Mouse (Mus musculus) myocyte (in vitro differentiated cells): ENCODE data around the gene Gabbr1. TPM values are rescaled to one million over a fixed set of nuclear protein-coding genes. Genes with fewer than 3 reads are reported as not detected.

ENCODE experiments used
- H3K27me3 ChIP-seq: one replicate; pipeline ENCODE4 v1.6.1; 2011; ENCODE audit not compliant: control insufficient read depth, insufficient read depth, insufficient read length
- H3K36me3 ChIP-seq: one replicate; pipeline ENCODE4 v1.6.1; 2011; ENCODE audit not compliant: control insufficient read depth, insufficient read depth
- H3K4me2 ChIP-seq: one replicate; pipeline ENCODE4 v1.6.1; 2011; ENCODE audit warnings: low read depth, control low read depth
- H3K4me3 ChIP-seq: one replicate; pipeline ENCODE4 v1.5.1; 2011; ENCODE audit warnings: mild to moderate bottlenecking, control low read depth, moderate library complexity
- H3K79me2 ChIP-seq: one replicate; pipeline ENCODE4 v1.6.1; 2011; ENCODE audit not compliant: control insufficient read depth, insufficient read depth
- H3ac ChIP-seq: one replicate; pipeline ENCODE4 v1.6.1; 2011; ENCODE audit not compliant: control insufficient read depth, insufficient read length
- CEBPB ChIP-seq: IDR thresholded peaks from 2 replicates; pipeline ENCODE4 v1.6.1; 2011; ENCODE audit warnings: mild to moderate bottlenecking, moderate library complexity; ENCODE audit not compliant: poor library complexity, insufficient read depth, severe bottlenecking
- E2F4 ChIP-seq: IDR thresholded peaks from one replicate; pipeline ENCODE4 v1.6.1; 2011; ENCODE audit warnings: mild to moderate bottlenecking, control low read depth, moderate library complexity; ENCODE audit not compliant: insufficient read depth
- MAX ChIP-seq: IDR thresholded peaks from one replicate; pipeline ENCODE4 v1.6.1; 2011; ENCODE audit warnings: low read depth, mild to moderate bottlenecking, control low read depth
- MYOD1 ChIP-seq, 3 experiments: IDR thresholded peaks; one replicate each; pipeline ENCODE4 v1.6.1; 2011; ENCODE audit warnings: control low read depth in 2 of 3, low read depth in 2 of 3, mild to moderate bottlenecking in 2 of 3, moderate library complexity in 1 of 3; ENCODE audit not compliant: insufficient read length in 2 of 3, control insufficient read depth in 1 of 3
- MYOG ChIP-seq, 3 experiments: IDR thresholded peaks; one replicate each; pipeline ENCODE4 v1.6.1; 2011; ENCODE audit warnings: control low read depth in 2 of 3, low read depth in 2 of 3, mild to moderate bottlenecking in 2 of 3; ENCODE audit not compliant: insufficient read length in 2 of 3, control insufficient read depth in 1 of 3, insufficient read depth in 1 of 3
- POLR2A ChIP-seq: IDR thresholded peaks from one replicate; pipeline ENCODE4 v1.6.1; 2011; ENCODE audit warnings: low read depth, mild to moderate bottlenecking, control low read depth, moderate library complexity; ENCODE audit not compliant: insufficient read length
- POLR2AphosphoS2 ChIP-seq: IDR thresholded peaks from one replicate; pipeline ENCODE4 v1.6.1; 2011; ENCODE audit warnings: low read depth, control low read depth; ENCODE audit not compliant: insufficient read length
- REST ChIP-seq: IDR thresholded peaks from one replicate; pipeline ENCODE4 v1.6.1; 2011; ENCODE audit warnings: mild to moderate bottlenecking, control low read depth, moderate library complexity; ENCODE audit not compliant: insufficient read depth, insufficient read length
- SRF ChIP-seq: IDR thresholded peaks from one replicate; pipeline ENCODE4 v1.6.1; 2011; ENCODE audit warnings: low read depth; ENCODE audit not compliant: control insufficient read depth, insufficient read length
- TCF12 ChIP-seq: IDR thresholded peaks from one replicate; pipeline ENCODE4 v1.6.1; 2011; ENCODE audit warnings: mild to moderate bottlenecking, control low read depth; ENCODE audit not compliant: poor library complexity, insufficient read depth, severe bottlenecking
- TCF3 ChIP-seq: IDR thresholded peaks from one replicate; pipeline ENCODE4 v1.6.1; 2011; ENCODE audit warnings: low read depth, control low read depth; ENCODE audit not compliant: insufficient read length
- USF1 ChIP-seq: IDR thresholded peaks from one replicate; pipeline ENCODE4 v1.6.1; 2011; ENCODE audit warnings: low read depth, mild to moderate bottlenecking, control low read depth, moderate library complexity
- polyA plus RNA-seq: library from polyadenylated mRNA; unstranded; fragments of >200 nt; fragmentation: generic; extraction: Trizol; gene quantifications from one replicate; pipeline ENCODE4 v1.2.1, GENCODE M21; 2012; ENCODE audit warnings: missing spikeins

Gabbr1 gene
- polyA plus RNA-seq, 1 experiment = 15.9 TPM

DNA sequence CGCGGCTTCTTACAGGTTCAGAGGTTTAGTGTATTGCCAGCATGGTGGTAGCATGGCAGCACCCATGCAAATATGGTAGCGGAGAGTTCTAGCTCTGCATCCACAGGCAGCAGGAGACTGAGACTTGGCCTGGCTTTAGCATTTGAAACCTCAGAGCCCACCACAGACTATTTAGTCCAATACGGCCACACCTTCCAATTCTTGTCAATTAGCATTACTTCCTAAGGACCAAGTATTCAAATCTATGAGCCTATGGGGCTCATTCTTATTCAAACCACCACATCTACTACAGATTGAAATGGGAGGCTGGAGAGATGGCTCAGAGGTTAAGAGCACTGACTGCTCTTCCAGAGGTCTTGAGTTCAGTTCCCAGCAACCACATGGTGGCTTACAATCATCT is 18.3 kb upstream of the Gabbr1 start:
- H3K79me2 ChIP-seq = no peaks in the 10 kb centered on the region
- no peak overlapping the region for H3K4me2 ChIP-seq
- peaks cover under 1% of the 10 kb centered on the region for H3K36me3 ChIP-seq
- no peak overlapping the region for H3K4me3 ChIP-seq
- no peak overlapping the region for H3ac ChIP-seq
- TF ChIP-seq MYOG (IDR thresholded peaks at IDR 0.05; ENCODE audit: control insufficient read depth in 1 of 3, insufficient read depth in 1 of 3, insufficient read length in 2 of 3, low read depth in 2 of 3) (no peak), SRF (no peak), TCF12 (no peak), POLR2AphosphoS2 (no peak), E2F4 (no peak)
- no peaks in the 10 kb centered on the region for H3K27me3 ChIP-seq

DNA sequence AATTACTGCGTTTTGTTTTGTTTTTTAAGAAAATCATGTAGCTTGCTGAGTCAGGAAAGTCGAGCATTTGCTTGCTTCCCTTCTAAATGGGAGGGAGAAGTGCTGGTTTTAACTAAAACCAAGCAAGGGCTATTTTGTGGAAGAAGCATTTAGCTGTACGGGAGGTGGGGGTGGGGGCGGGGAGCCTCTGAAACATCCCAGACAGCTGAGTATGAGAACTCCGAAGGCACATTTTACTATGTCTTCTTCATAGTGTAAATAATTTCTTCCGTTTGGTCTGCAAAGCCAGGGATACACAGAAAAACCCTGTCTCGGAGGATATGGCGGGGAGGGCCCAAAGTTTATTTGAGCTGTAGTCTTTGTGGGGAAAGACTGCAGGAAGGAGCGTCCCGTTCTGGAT is 17.6 kb upstream of the Gabbr1 start:
- Histone ChIP-seq H3K4me3 (peak overlapping the region; percentile 24), H3K36me3 (peaks cover 5% of the 10 kb centered on the region)

DNA sequence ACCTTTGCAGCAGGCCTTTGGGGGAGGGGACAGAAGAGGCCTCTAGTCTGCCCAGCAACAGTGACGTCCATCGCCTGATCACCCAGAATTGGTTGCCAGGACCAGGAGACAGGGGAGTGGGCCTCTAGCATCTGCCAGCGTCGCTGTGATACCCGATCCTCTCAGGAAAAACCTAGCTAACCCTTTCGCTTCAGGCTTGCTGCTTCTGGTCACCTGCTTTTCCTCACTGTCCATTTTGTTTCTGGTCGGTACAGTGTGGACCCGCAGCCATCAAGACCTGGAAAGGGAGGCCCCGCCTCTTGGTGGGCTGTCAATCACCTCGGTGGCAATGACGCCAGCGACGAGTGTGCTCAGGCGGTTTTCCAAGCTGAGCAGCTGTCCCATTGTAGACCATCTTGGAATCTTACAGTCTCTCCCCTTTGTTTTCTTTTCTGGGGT is 17.1 kb upstream of the Gabbr1 start:
- TF ChIP-seq MYOD1 (IDR thresholded peaks at IDR 0.05; ENCODE audit: control insufficient read depth in 1 of 3, insufficient read length in 2 of 3, low read depth in 2 of 3) (peak in 1 of 3 experiments; percentile 68), TCF12 (peak; percentile 28), E2F4 (no peak), POLR2A (no peak), USF1 (no peak), TCF3 (no peak), MYOG (IDR thresholded peaks at IDR 0.05; ENCODE audit: control insufficient read depth in 1 of 3, insufficient read depth in 1 of 3, insufficient read length in 2 of 3, low read depth in 2 of 3) (peak; percentile 35 to 77 (median 63))
- H3K27me3 ChIP-seq = no peaks in the 10 kb centered on the region
- H3K4me2 ChIP-seq = peak overlapping the region; percentile 48
- H3K36me3 ChIP-seq = peaks cover 5% of the 10 kb centered on the region
- no peaks in the 10 kb centered on the region for H3K79me2 ChIP-seq
- H3K4me3 ChIP-seq = peak overlapping the region; percentile 24
- no peak overlapping the region for H3ac ChIP-seq

More for the DNA sequence above, 17.6 kb upstream of the Gabbr1 start:
- Histone ChIP-seq H3K27me3 (no peaks in the 10 kb centered on the region), H3K79me2 (no peaks in the 10 kb centered on the region), H3K4me2 (peak overlapping the region; percentile 48), H3ac (no peak overlapping the region)
- no peak for TF ChIP-seq MYOD1 (IDR thresholded peaks at IDR 0.05; ENCODE audit: control insufficient read depth in 1 of 3, insufficient read length in 2 of 3, low read depth in 2 of 3)
- TF ChIP-seq CEBPB = no peak
- no peak for TF ChIP-seq MYOG (IDR thresholded peaks at IDR 0.05; ENCODE audit: control insufficient read depth in 1 of 3, insufficient read depth in 1 of 3, insufficient read length in 2 of 3, low read depth in 2 of 3)
- no peak for TF ChIP-seq POLR2A
- TF ChIP-seq TCF12 = no peak
- no peak for TF ChIP-seq E2F4

DNA sequence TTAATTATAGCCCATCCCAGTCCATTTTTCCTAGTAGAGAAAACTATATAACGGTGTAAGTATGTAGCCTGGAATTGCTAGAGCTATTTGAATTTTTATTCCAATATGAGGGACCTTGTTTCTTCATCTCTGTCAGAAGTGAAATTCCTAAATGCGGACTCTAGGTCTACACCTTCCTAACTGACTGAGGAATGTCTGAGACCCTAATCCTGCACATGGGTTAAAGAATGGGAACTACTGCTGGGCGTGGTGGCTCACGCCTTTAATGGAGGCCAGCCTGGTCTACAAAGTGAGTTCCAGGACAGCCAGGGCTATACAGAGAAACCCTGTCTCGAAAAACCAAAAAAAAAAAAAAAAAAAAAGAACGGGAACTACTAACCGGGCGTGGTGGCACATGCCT is 16.6 kb upstream of the Gabbr1 start:
- Histone ChIP-seq H3K4me2 (peak overlapping the region; percentile 48), H3K4me3 (peak overlapping the region; percentile 24), H3ac (no peak overlapping the region), H3K79me2 (no peaks in the 10 kb centered on the region), H3K27me3 (no peaks in the 10 kb centered on the region), H3K36me3 (peaks cover 5% of the 10 kb centered on the region)
- no peak for TF ChIP-seq TCF3
- no peak for TF ChIP-seq CEBPB
- TF ChIP-seq REST = no peak
- no peak for TF ChIP-seq MAX
- no peak for TF ChIP-seq POLR2AphosphoS2
- no peak for TF ChIP-seq TCF12
- TF ChIP-seq MYOG (IDR thresholded peaks at IDR 0.05; ENCODE audit: control insufficient read depth in 1 of 3, insufficient read depth in 1 of 3, insufficient read length in 2 of 3, low read depth in 2 of 3) = no peak
- TF ChIP-seq MYOD1 (IDR thresholded peaks at IDR 0.05; ENCODE audit: control insufficient read depth in 1 of 3, insufficient read length in 2 of 3, low read depth in 2 of 3) = no peak
- TF ChIP-seq USF1 = no peak
- TF ChIP-seq E2F4 = no peak
- TF ChIP-seq SRF = no peak
- TF ChIP-seq POLR2A = no peak

DNA sequence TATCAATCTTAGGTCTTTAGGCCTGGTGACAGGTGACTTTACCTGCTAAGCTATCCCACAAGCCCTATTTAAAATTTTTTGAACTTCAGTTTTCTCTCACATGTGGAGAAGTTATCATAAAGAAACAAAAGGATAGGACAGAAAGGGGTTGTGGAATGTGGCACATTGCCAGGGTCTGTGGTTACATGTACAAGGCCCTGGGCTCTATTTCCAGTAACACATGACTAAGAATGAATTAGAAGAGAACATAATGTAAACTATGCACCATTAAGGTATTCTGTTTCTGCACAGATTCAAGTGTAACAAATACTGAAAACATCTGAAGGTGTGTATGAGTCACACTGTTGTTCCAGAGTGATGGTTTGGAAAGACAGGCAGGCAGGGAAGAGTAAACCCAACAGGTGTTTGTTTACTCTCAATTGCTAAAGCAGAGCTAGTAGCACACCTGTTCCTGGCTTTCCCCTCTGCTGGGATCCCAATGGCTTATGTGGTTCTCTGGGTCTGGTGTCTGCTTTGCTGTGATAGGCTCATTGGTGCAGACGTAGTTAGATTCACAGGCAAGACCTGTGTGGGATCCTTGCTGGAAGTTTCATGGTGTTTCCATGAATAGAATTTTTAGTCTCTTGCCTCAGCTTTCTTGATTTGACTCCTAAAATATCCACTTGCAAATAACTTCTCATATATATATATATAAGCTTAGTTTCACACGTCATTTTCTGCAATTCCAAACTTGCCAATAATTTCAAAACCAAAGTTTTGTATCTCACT is 6.5 kb upstream of the Gabbr1 start:
- no peaks in the 10 kb centered on the region for H3K36me3 ChIP-seq
- no peak overlapping the region for H3K4me3 ChIP-seq
- H3K27me3 ChIP-seq = no peaks in the 10 kb centered on the region
- no peak overlapping the region for H3K4me2 ChIP-seq
- TF ChIP-seq E2F4 (no peak), MYOD1 (IDR thresholded peaks at IDR 0.05; ENCODE audit: control insufficient read depth in 1 of 3, insufficient read length in 2 of 3, low read depth in 2 of 3) (peak in 1 of 3 experiments; percentile 47)
- H3ac ChIP-seq = no peak overlapping the region
- no peaks in the 10 kb centered on the region for H3K79me2 ChIP-seq
